Mouse (Mus musculus): ENCODE measurements at regions not wholly inside any gene's neighbourhood (a gene's known extent, or its start where the extent isn't known, plus 50 kb on each side); places are given as distances from the start of the nearest gene placed in this dataset.

- TF ChIP-seq CTCF (IDR thresholded peaks at IDR 0.05; ENCODE audit: low read depth) = no peak
- ATAC-seq = no peak
- H3K27ac ChIP-seq (ENCODE audit: low read depth, low read length) = no peak overlapping the region
- H3K9me3 ChIP-seq (ENCODE audit: low read length) = no peaks in the 10 kb centered on the region
- no peak for DNase-seq
- H3K4me2 ChIP-seq (ENCODE audit: low read depth) = no peak overlapping the region
- H3K9ac ChIP-seq = no peak overlapping the region
- no peaks in the 10 kb centered on the region for H3K36me3 ChIP-seq (ENCODE audit: insufficient read depth)
- no peaks in the 10 kb centered on the region for H3K27me3 ChIP-seq (ENCODE audit: insufficient read depth, low read length)
- no peak overlapping the region for H3K4me3 ChIP-seq (ENCODE audit: low read depth, low read length)
- WGBS = 76% methylated on average over 4 of the region's 4 CpGs
- H3K4me1 ChIP-seq (ENCODE audit: insufficient read depth) = no peaks in the 10 kb centered on the region
Observed at GRCm38 (mm10) chr2:46360049-46360712, 1243.0 kb upstream of the Zeb2 start.

- 86% methylated on average over 3 of the region's 3 CpGs for WGBS
- no peak for TF ChIP-seq CTCF (IDR thresholded peaks at IDR 0.05; ENCODE audit: low read depth)
Observed at GRCm38 (mm10) chr2:46358225-46358624, 1241.0 kb upstream of the Zeb2 start.

GRCm38 (mm10) chr2:46356651-46357050, 1239.5 kb upstream of the Zeb2 start:
- Histone ChIP-seq H3K9ac (no peak overlapping the region), H3K4me3 (ENCODE audit: low read depth, low read length) (no peak overlapping the region), H3K9me3 (ENCODE audit: low read length) (no peaks in the 10 kb centered on the region), H3K4me2 (ENCODE audit: low read depth) (no peak overlapping the region), H3K4me1 (ENCODE audit: insufficient read depth) (no peaks in the 10 kb centered on the region), H3K36me3 (ENCODE audit: insufficient read depth) (no peaks in the 10 kb centered on the region), H3K27me3 (ENCODE audit: insufficient read depth, low read length) (no peaks in the 10 kb centered on the region), H3K27ac (ENCODE audit: low read depth, low read length) (no peak overlapping the region)
- WGBS = 88% methylated on average over 3 of the region's 3 CpGs
- DNase-seq = no peak
- no peak for TF ChIP-seq CTCF (IDR thresholded peaks at IDR 0.05; ENCODE audit: low read depth)
- no peak for ATAC-seq

More at GRCm38 (mm10) chr2:46358225-46358624, 1241.0 kb upstream of the Zeb2 start:
- no peaks in the 10 kb centered on the region for H3K4me1 ChIP-seq (ENCODE audit: insufficient read depth)
- DNase-seq = no peak
- H3K27ac ChIP-seq (ENCODE audit: low read depth, low read length) = no peak overlapping the region
- H3K4me2 ChIP-seq (ENCODE audit: low read depth) = no peak overlapping the region
- H3K27me3 ChIP-seq (ENCODE audit: insufficient read depth, low read length) = no peaks in the 10 kb centered on the region
- ATAC-seq = no peak
- no peaks in the 10 kb centered on the region for H3K9me3 ChIP-seq (ENCODE audit: low read length)
- no peaks in the 10 kb centered on the region for H3K36me3 ChIP-seq (ENCODE audit: insufficient read depth)
- H3K4me3 ChIP-seq (ENCODE audit: low read depth, low read length) = no peak overlapping the region
- no peak overlapping the region for H3K9ac ChIP-seq

GRCm38 (mm10) chr2:46340694-46341093, 1223.5 kb upstream of the Zeb2 start:
- ATAC-seq (no peak), DNase-seq (no peak)
- Histone ChIP-seq H3K27me3 (ENCODE audit: insufficient read depth, low read length) (no peaks in the 10 kb centered on the region), H3K9ac (no peak overlapping the region), H3K4me2 (ENCODE audit: low read depth) (no peak overlapping the region), H3K9me3 (ENCODE audit: low read length) (no peaks in the 10 kb centered on the region), H3K4me1 (ENCODE audit: insufficient read depth) (no peaks in the 10 kb centered on the region), H3K27ac (ENCODE audit: low read depth, low read length) (no peak overlapping the region), H3K36me3 (ENCODE audit: insufficient read depth) (no peaks in the 10 kb centered on the region), H3K4me3 (ENCODE audit: low read depth, low read length) (no peak overlapping the region)
- 77% methylated on average over 4 of the region's 4 CpGs for WGBS
- no peak for TF ChIP-seq CTCF (IDR thresholded peaks at IDR 0.05; ENCODE audit: low read depth)

GRCm38 (mm10) chr2:46316666-46317065, 1199.5 kb upstream of the Zeb2 start:
- H3K27me3 ChIP-seq (ENCODE audit: insufficient read depth, low read length) = no peaks in the 10 kb centered on the region
- no peak overlapping the region for H3K9ac ChIP-seq
- WGBS = 60% methylated on average over 2 of the region's 2 CpGs
- no peak overlapping the region for H3K4me2 ChIP-seq (ENCODE audit: low read depth)
- no peak overlapping the region for H3K27ac ChIP-seq (ENCODE audit: low read depth, low read length)
- DNase-seq (no peak), ATAC-seq (no peak)
- H3K36me3 ChIP-seq (ENCODE audit: insufficient read depth) = no peaks in the 10 kb centered on the region
- no peaks in the 10 kb centered on the region for H3K4me1 ChIP-seq (ENCODE audit: insufficient read depth)
- no peak overlapping the region for H3K4me3 ChIP-seq (ENCODE audit: low read depth, low read length)
- no peaks in the 10 kb centered on the region for H3K9me3 ChIP-seq (ENCODE audit: low read length)
- TF ChIP-seq CTCF (IDR thresholded peaks at IDR 0.05; ENCODE audit: low read depth) = no peak

GRCm38 (mm10) chr2:46315243-46315642, 1198.0 kb upstream of the Zeb2 start:
- Histone ChIP-seq H3K4me1 (ENCODE audit: insufficient read depth) (no peaks in the 10 kb centered on the region), H3K27ac (ENCODE audit: low read depth, low read length) (no peak overlapping the region), H3K4me3 (ENCODE audit: low read depth, low read length) (no peak overlapping the region), H3K36me3 (ENCODE audit: insufficient read depth) (no peaks in the 10 kb centered on the region), H3K9me3 (ENCODE audit: low read length) (no peaks in the 10 kb centered on the region), H3K4me2 (ENCODE audit: low read depth) (no peak overlapping the region), H3K27me3 (ENCODE audit: insufficient read depth, low read length) (no peaks in the 10 kb centered on the region), H3K9ac (no peak overlapping the region)
- TF ChIP-seq CTCF (IDR thresholded peaks at IDR 0.05; ENCODE audit: low read depth) = no peak
- no peak for ATAC-seq
- DNase-seq = no peak
- 94% methylated on average over 3 of the region's 3 CpGs for WGBS

- no peak overlapping the region for H3K4me3 ChIP-seq (ENCODE audit: low read depth, low read length)
- no peak for DNase-seq
- no peak for ATAC-seq
- WGBS = 97% methylated on average over 2 of the region's 2 CpGs
- H3K36me3 ChIP-seq (ENCODE audit: insufficient read depth) = no peaks in the 10 kb centered on the region
- H3K4me1 ChIP-seq (ENCODE audit: insufficient read depth) = no peaks in the 10 kb centered on the region
- no peaks in the 10 kb centered on the region for H3K27me3 ChIP-seq (ENCODE audit: insufficient read depth, low read length)
- no peak for TF ChIP-seq CTCF (IDR thresholded peaks at IDR 0.05; ENCODE audit: low read depth)
- no peak overlapping the region for H3K4me2 ChIP-seq (ENCODE audit: low read depth)
- H3K9ac ChIP-seq = no peak overlapping the region
- H3K9me3 ChIP-seq (ENCODE audit: low read length) = no peaks in the 10 kb centered on the region
- no peak overlapping the region for H3K27ac ChIP-seq (ENCODE audit: low read depth, low read length)
Observed at GRCm38 (mm10) chr2:46307582-46308153, 1190.5 kb upstream of the Zeb2 start.

All from forebrain, postnatal 0 days (tissue).